Mouse (Mus musculus) thymus, adult 2 months (tissue): ENCODE measurements at regions not wholly inside any gene's neighbourhood (a gene's known extent, or its start where the extent isn't known, plus 50 kb on each side); places are given as distances from the start of the nearest gene placed in this dataset.

ENCODE experiments used
- CTCF ChIP-seq: fragments of 200-500 bp; IDR thresholded peaks from 2 replicates; pipeline ENCODE4 v1.5.1; 2012; ENCODE audit warnings: mild to moderate bottlenecking, control low read depth, low read length, moderate library complexity, borderline replicate concordance; ENCODE audit not compliant: control insufficient read depth, poor library complexity, insufficient read depth; ENCODE audit errors: extremely low read depth
- POLR2A ChIP-seq: fragments of 200-500 bp; IDR thresholded peaks from 2 replicates; pipeline ENCODE4 v1.6.1; 2012; ENCODE audit warnings: mild to moderate bottlenecking, low read length, control low read depth, moderate library complexity; ENCODE audit not compliant: control insufficient read depth, poor library complexity, insufficient read depth; ENCODE audit errors: extremely low read depth

DNA sequence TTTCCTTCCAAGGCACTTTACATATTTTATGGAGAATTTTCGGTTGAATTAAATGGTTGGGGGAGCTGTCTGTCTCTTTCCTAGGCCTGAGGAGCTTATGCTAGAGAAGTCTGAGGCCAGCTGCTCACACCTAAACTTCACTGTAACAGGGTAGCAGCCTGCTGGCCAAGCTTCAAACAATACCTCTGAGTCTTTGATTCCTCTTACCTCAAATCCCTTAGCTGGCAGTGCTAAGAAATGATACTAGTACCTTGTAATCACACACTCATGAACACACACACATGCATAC lies 176.6 kb upstream of the Ube2e1 start:
- TF ChIP-seq POLR2A: no peak
- TF ChIP-seq CTCF: no peak
